Mouse (Mus musculus) stomach, postnatal 0 days (tissue): ENCODE measurements at regions not wholly inside any gene's neighbourhood (a gene's known extent, or its start where the extent isn't known, plus 50 kb on each side); places are given as distances from the start of the nearest gene placed in this dataset.

Experiments
- CTCF ChIP-seq: IDR thresholded peaks from 2 replicates; pipeline ENCODE4 v1.5.1; 2016; ENCODE audit warnings: antibody characterized with exemption, low read depth, mild to moderate bottlenecking, moderate library complexity
- EP300 ChIP-seq: optimal IDR thresholded peaks from 2 replicates; pipeline ENCODE3; 2016; ENCODE audit warnings: antibody characterized with exemption

DNA sequence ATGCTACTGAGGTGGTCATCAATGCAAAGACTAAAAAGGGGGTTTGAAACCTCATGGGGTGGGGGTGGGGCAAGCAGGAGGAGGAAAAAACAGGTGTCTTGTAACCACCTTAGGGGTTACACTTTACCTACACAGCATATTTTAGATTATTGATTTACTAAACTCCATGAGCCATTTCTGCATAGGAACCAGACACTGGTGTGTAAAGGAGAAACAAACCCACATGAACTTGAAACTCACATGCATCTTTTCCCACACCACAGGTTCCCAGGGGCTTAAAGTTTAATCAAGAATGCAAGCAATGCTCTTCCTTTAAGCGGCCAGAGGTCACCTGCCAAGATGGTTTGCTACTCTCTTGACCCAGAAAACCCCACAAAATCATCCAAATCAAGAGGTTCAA, 97.6 kb downstream of the Icos start:
- TF ChIP-seq CTCF (no peak), EP300 (no peak)
